Mouse (Mus musculus): ENCODE measurements around the gene Rpl36a-ps1.
A peak's percentile ranks its signal among the peaks of the same experiment; 100 is the strongest.
"Not testable (repeated sequence)": the region's sequence is repeated elsewhere in the genome, so short reads cannot be mapped to it uniquely, and the experiment has no call there.

Rpl36a-ps1 gene

DNA sequence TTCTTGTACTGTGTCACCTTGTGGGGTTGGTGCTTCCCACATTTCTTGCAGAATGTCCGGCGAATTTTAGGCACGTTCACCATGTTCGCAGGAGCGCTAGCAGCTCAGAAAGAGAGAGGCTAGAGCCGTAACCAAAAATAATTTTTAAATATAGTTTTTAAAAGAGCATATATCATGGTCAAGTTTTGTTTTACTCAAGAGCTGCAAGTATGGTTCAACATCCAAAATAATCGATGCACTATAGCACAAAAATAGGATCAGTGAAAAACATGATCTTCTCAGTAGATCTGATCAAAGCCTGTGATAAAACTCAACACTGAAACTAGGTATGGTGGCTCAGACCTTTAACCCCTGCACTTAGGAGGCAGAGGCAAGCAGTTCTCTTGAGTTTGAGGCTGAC lies at the start of gene Rpl36a-ps1:
Gene Rpl36a-ps1, minus strand, starts transcription at position 101 of the 400 bp plus-strand sequence.
- no peak for DNase-seq (ENCODE audit: low spot score in 2 of 2)

DNA sequence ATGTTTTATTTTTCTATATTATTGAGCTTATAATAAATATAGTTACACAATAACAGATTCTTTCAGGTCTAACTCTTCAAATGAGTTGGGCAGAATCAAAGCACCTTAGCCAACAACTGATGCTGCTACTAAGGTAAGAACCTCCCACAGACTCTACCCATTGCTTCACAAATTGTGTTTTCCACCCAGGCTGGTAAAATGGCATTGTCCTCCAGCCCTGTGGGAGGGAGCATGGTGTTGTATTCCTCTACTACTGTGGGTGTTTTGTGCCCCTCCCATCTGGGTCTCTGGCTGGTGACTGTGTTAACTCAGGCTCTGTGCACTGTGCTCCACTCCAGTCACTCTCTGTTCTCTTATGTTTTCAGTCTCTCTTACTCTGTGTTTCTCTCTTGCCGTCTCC lies 49.4 kb upstream of the Rpl36a-ps1 start:
- DNase-seq (ENCODE audit: low spot score in 2 of 2) = no peak

DNA sequence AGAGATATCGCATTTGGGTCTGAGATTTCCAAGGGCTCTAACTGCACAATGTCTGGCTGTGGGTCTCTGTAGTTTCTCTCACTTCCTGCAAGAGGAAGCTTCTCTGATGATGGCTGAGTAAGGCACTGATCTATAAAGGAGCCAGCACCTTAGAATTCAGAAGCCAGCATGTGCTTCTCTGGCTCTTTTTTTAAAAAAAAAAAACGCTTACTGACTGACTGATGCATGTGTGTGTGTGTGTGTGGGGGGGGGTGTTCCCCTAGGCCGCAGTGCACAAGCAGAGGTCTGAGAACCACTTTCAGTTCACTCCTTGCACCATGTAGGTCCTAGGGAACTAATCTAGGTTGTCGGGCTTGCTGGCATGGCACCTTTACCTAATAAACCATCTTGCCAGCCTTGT lies 47.3 kb upstream of the Rpl36a-ps1 start:
- DNase-seq (ENCODE audit: low spot score in 2 of 2) = no peak

DNA sequence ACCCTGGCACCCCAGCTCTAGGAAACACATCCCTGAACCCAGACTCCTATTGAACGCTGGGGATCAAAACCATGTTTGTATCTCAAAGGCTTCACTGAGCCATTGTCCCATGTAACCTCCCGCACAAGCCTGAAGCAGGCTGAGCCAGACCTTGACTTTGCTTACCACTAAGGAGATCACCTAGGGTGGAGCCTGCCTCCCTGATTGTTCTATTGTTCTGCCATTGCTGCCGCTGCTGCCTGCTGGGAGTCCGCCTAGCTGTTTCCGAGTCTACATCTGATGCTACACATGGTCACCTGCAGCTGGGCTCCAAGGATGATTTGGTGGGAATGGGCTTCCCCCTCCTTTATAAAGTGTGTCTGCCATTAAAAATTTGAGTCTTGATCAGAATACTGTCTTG lies 45.2 kb upstream of the Rpl36a-ps1 start:
- not testable (repeated sequence) for DNase-seq (ENCODE audit: low spot score in 2 of 2)

DNA sequence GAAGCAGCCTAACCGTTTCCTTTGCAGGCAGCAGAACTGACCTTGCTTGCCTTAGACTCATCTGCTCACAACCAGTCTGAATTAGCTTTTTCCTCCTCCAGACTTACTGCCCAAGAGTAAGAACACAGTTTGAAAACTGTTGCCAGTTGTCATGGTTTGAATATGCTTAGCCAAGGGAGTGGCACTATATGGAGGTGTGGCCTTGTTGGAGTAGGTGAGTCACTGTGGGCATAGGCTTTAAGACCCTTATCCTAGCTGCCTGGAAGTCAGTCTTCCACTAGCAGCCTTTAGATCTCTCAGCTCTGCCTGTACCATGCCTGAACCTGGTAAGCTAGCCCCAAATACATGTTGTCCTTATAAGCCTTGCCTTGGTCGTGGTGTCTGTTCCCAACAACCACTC lies 43.6 kb upstream of the Rpl36a-ps1 start:
- no peak for DNase-seq (ENCODE audit: low spot score in 2 of 2)

DNA sequence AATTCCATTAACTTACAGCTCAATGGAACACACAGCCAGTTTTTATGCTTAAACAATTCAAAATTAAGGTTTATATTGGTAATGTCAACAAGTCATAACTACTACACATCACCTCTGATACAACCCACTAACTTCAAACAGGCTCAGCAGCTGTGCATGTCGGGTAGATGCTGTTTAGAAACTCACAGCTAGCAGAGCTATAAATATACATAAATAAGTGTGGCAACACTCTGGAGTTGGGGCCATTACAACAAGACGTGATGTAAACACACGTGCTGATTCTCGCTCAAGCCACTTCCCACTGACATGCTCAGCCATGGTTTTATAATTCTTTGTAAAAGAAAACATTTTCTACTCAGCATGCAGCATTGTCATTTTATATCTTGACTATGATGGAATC lies 41.9 kb upstream of the Rpl36a-ps1 start:
- DNase-seq (ENCODE audit: low spot score in 2 of 2) = no peak

DNA sequence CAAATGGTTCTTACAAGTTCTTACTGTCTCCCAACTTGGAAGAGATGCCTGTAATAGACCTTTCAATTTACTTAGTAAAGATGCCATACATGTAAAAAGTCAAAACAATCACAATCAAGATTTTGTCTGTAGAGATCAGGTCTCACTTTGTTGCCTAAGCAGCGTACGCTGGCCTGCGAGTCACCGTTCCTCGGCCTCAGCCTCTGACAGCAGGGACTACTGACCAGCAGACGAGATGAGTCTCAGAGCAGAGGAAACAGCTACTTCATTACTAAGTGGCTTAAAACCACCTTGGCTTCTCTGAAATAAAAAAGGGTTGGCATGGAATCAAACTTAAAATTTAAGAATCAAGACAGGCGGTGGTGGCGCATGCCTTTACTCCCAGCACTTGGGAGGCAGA lies 40.7 kb upstream of the Rpl36a-ps1 start:
- DNase-seq (ENCODE audit: low spot score in 2 of 2) = not testable (repeated sequence)

DNA sequence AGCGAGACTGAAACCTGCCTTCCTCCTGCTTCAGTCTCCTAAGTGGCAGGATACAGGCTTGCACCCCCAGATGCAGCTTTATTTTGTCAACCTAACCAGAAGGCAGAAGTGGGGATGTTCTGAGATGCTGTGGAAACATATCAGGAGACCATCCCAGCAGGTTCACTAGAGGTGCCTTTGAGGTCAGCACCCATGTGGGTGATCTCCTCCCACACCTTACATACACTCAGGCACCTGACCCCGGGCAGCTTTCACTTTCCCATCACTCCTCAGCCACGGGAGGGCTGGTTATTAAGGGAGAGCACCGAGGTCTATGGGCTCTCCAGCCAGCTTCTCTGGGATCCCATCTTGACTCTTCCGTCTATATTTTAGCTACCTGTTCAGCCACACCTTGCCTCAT lies 38.5 kb upstream of the Rpl36a-ps1 start:
- no peak for DNase-seq (ENCODE audit: low spot score in 2 of 2)

DNA sequence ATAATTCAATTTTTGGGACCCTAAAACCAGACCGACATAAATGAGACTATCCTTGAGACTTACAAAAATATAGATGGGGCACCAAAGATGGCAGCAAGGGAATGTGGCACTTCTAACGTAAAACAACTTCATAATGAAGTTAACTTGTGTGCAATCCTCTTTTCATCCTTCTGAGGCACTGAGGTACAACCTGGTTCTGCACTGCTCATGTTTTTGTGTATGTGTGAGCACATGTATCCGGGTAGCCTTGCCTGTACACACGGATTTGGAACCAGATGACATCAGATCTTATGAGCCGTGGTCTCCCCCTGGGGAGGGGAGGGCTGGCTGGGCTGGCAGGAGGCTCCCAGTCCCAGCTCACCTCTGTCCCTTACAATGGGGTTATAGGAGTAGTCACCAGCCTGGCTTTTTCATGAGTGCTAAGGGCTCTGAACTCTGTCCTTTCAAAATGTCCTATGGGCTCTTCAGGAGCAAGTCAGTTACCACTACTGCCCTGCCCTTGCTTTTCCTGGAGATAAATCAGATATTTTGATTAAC lies 37.3 kb upstream of the Rpl36a-ps1 start:
- DNase-seq (ENCODE audit: low spot score in 2 of 2) = no peak

DNA sequence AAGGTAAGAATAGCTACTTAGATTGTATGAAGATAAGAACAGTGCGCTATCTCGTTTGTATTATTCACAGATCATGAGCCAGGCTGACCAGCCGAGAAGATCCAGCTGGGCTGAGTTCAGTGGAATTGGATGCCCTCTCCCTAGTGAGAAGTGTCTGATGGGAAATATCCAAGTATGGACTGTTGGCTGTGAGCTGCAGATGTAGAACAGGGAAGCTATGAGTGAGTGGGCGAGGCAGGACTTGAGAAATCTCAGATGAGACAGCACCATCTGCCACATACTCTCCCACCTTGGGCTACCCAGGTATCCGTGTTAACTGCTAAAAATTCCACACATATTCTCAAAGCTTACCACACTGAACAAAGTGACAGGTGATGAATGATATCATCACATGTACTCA lies 35.9 kb upstream of the Rpl36a-ps1 start:
- peak in 1 of 2 experiments; percentile 8 for DNase-seq (ENCODE audit: low spot score in 2 of 2)

DNA sequence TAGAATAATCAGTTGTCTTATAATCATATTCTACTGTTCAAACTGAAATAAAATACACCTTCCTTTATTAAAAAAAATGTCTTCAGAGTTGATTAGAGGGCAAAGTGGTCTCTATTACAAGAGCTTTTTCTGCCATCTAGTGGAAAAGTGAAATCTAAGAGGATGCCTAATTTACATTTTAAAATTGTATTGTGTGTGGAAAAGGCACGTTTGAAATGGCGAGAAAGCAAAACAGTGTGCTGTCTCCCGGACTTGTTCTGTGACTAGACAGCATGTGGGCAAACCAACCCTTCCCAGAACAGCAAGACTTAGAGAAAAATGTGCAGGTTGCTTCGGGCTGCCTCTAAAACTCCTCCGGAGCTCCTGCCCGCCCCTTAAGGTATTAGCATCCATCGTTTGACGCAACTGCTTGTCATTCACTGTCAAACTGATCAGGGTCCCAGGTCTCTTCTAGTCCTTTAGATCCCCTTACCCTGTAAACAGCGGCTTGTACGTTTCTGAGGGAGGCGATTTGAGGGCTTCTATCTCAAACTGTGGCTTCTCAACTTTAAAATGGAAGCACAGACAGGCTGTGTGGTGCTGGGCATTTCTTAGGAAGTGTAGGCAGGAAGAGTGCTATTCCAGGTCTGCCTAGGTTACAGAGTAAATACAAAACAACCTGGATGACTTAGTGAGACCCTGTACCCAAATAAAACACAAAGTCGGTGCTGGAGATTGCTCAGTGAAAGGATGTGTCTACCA lies 28.4 kb upstream of the Rpl36a-ps1 start:
- DNase-seq (ENCODE audit: low spot score in 2 of 2) = no peak

DNA sequence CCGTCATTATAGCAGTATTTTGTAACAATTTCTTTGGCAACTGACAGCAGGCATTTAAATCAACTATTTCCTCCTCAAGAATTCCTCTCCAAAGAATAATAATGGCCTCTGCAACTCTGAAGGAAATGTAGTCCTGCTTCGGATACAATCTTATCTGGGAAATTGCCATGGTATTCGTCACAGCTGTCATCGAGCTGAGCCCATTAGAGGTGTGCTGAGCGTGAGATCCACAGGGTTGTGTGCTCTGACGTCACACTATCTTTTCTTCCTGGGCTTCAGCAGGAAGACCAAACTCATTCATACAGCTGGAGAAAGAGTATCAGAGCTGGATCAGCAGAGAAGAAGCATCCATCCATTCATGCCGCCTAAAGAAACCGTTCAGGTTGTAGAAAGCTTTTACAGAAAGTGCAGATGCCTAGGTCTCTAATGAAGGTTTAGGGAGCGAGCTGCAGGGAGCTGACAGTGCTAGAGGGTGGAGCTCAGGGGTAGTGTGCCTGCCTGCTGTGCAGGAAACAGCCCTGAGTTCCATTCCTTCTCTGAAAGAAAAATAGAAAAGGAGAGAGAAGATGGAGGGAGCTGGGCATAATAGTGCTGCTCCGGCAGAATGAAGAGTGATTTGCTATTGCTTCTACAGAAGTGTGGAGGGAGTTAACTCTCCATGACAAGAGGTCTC lies 25.2 kb upstream of the Rpl36a-ps1 start:
- no peak for DNase-seq (ENCODE audit: low spot score in 2 of 2)

DNA sequence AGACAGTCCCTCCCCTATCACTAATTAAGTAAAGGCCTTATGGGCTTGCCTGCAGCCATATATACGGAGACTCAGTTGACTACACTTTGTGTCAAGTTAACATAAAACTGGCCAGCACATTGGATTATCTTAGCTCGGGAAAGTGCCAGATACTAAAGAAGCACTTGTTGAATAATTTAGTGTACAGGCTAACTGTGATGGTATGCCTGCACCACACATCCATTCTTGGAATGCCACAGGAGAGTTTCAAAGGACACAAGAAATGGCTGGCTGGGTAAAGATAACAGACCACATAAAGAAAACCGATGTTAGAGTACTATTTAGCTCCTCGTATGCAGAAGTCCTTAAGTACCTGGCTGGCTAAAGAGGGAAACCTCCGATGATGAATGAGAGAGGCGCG lies 24.6 kb upstream of the Rpl36a-ps1 start:
- no peak for DNase-seq (ENCODE audit: low spot score in 2 of 2)

DNA sequence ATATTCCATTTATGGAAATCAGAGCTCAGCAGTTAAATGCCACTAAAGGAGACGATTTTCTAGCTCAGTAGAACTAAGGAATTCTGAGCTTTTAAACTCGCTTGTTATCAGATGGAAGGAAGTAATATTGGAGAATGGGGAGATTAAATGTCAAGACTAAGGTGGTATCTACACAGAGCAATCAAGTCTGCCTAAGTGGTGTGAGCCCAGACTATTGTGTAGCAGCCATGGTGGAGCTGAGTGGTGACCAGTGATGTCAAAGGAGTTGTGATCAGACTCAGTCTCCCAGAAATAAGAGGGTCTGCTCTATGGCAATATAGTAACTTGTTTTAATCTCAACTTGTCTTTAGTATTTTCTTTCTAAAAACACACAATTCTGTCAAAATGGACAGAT lies 16.8 kb upstream of the Rpl36a-ps1 start:
- no peak for DNase-seq (ENCODE audit: low spot score in 2 of 2)

DNA sequence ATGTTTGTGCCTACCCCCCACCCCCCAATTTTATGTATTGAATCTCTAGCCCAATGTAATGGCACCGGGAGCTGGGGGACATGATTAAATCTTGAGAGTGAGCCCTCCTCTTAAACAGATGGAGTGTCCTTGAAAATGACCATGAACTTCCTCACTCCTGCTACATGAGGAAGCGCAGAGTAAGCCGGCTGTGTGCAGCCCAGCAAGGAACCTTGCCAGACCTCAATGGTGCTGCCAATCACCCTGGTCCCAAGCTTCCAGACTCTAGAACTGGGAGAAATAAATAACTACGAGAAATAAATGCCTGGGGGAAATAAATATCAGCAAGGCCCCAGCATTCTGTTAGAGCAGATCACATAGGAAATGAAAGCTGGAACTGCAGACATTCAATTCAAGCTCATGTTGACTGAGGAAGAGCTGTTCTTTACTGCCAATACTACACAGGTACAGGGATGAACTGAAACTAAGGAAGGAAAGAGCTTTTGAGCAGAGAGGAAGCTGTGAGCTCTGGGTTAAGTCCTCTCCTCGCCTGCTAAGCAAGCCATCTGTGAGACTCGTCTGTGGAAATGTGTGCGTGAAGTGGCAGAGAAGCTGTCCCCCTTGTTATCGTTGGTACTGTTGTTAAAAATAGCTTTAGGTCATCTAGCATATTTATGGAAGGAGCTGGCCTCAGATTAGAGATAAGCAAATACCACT lies 16.3 kb upstream of the Rpl36a-ps1 start:
- no peak for DNase-seq (ENCODE audit: low spot score in 2 of 2)

DNA sequence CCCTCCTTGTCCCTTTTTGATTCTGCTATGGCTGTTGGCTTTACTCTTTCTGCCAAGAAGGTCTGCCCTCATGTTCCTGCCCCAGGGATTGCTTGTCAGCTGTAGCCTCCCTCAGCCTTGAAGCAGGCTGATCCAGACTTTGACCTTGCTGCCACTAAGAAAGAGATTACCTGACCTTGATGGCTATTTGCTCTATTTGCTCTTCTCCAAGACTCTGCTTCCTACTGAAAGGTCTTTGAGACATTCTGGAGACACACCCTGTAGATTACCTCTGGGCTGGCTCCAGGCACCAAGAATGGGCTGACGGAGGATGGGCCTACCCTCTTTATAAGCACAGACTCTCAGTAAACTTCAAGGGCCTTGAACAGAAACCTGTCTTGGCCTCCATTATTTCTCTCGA lies 1.6 kb downstream of the Rpl36a-ps1 start:
- DNase-seq (ENCODE audit: low spot score in 2 of 2) = no peak

DNA sequence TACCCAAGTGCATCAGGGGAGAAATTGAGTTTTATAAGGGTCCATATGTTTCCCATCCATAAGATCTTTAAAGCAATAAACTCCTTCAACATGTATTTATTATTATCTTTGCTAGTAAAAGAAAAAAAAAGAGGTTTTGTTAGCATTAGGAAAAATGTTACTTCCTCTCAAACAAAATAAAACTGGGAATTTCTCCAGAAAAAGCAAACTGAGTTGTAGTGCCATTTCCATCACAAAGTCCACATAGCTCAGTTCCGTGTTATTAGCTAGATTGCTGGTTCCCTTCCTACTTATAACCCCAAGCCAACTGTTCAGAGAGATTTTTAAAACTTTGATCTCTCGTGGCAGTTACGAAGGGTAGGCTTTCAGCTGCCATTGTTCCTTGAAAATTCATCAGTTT lies 3.5 kb downstream of the Rpl36a-ps1 start:
- DNase-seq (ENCODE audit: low spot score in 2 of 2) = no peak

DNA sequence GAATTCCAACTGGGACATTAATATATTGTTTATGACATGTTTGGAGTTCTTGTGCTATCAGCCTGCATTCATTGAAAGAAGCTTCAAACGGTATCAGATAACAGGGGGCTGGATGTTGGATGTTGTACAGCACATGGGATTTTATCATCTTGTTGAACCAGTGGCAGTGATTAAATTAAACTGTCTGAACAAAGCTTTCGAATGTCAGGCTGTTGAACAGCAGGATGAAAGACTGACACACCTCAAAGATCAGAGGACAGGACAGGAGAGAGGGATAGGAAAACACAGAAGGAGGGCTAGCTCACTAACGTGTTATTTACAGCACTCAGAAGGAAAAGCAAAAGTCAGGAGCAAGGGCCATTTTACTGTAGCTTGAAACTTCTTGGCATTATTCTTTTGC lies 4.3 kb downstream of the Rpl36a-ps1 start:
- DNase-seq (ENCODE audit: low spot score in 2 of 2) = no peak

DNA sequence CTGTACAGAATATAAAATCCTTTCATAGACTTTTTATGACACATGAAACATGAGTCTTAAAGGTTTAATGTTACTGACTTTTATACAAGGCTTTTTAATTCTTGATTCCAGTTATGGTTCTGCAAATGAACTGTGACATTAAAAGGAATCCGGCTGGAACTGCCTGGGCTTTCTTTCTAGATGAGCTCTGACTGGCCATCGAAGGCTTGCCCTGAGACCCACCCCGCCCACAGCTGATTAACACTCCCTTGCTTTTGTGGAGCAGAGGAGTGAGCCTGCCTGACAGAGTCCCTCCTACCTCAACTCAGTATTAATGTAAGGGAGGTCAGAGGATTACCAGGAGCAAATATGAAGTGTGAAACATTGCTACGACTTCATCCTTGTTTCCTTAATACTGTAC lies 22.2 kb downstream of the Rpl36a-ps1 start:
- no peak for DNase-seq (ENCODE audit: low spot score in 2 of 2)

DNA sequence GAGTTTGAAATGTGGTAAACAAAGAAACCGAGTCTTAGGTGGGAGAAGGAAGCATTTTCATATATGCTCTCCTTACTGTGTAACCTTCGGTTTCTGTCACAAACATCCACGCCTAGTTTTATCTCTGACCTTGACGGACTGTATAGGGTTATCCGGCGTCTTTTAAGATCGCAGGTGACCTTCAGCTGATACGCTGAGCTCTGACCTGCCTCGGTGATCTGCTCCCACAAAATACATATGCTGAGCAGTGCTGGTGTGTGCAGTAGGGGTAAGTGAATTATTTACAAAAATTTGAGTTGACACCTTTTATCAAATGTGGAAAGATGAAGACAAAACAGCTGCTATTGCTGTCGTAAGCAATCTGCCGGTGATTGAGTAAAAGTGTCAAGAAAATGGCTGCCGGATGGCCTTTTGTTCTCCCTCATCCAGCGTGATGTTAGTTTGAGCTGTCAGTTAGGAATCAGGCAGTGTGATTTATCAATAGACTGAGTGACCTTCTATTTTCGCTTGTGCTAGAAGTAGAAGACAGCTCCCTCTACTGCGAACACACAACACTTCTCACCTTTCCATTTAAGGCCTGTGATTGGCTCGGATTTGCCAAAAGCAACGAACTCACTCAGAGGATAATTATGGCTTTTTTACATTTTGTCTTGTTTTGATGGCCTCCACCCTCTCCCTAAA lies 35.0 kb downstream of the Rpl36a-ps1 start:
- no peak for DNase-seq (ENCODE audit: low spot score in 2 of 2)

DNA sequence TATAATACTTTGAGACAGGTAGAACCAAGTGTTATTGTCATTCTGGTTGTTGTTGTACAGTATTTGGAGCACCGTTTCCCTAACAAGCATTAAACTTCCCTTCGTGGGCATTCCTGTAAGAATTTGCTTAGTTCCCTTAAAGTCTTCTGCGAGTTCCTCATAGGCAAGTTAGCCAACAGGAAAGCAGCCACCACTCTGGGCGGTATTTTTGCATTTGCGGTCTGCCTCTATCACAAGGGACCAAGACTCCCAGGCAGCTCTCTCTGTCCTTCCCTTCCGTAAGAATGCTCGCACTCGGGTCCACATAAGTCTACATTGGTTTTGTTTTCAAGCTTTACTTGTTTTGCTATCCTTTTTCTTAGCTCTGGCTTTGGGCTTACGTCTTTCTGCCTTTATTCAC lies 37.3 kb downstream of the Rpl36a-ps1 start:
- no peak for DNase-seq (ENCODE audit: low spot score in 2 of 2)

DNA sequence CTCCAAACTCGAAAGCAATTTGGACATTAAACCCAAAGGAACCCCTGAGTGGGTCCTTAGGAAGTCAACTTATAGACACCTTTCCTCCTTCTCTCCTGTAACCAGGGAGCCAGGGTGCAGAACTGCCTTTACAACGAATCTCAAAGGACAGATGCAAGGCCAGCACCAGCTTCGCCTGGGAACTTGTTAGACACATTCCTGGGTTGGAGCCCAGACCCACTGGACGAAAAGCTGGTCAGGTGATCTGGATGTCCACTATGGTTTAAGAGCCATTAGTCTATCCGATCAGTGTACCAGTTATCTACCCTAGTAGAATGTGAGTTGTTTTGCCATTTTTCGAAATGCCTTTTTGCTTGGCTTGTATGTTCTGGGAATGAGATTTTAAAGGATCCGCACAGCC lies 41.7 kb downstream of the Rpl36a-ps1 start:
- no peak for DNase-seq (ENCODE audit: low spot score in 2 of 2)
